Mouse (Mus musculus): ENCODE results near the gene Birc5.

- TF ChIP-seq CTCF (IDR thresholded peaks at IDR 0.05; ENCODE audit: borderline replicate concordance, extremely low read depth, insufficient read depth, insufficient read length) (no peak), POLR2A (IDR thresholded peaks at IDR 0.05; ENCODE audit: borderline replicate concordance, extremely low read depth, insufficient read depth, insufficient read length, poor library complexity, severe bottlenecking) (no peak)
Measured at GRCm38 (mm10) chr11:117871376-117871775, 22.3 kb downstream of the Birc5 start.

Data from brain, embryonic 14.5 days (tissue).